Mouse (Mus musculus) granulocyte monocyte progenitor cell, adult 5-6 weeks (primary cell): ENCODE data around the gene Acsl5. TPM values are rescaled to one million over a fixed set of nuclear protein-coding genes. Genes with fewer than 3 reads are reported as not detected.

Source experiments
- ATAC-seq: replicated peaks from 2 replicates; pipeline ENCODE4 v1.8.0; 2016; ENCODE audit warnings: mild to moderate bottlenecking, moderate TSS enrichment, inconsistent platforms; ENCODE audit not compliant: poor library complexity, severe bottlenecking
- total RNA-seq, 2 experiments: library from RNA; stranded (forward) in 1 of 2; stranded (reverse) in 1 of 2; fragments of 200-712, 200-1000 nt in 1 of 2; fragments of >200 nt in 1 of 2; fragmentation: Nextera tagmentation in 1 of 2; gene quantifications; 2 replicates each; pipeline ENCODE4 v1.2.3; 2014 to 2017

Gene Acsl5
- total RNA-seq, 2 experiments from 2014 or later: 68.6 to 204 TPM

- no peak for ATAC-seq
These were observed 65.2 kb downstream of the Acsl5 start for GRCm38 (mm10) chr19:55316901-55317300.

GRCm38 (mm10) chr19:55319036-55319435 lies 67.3 kb downstream of the Acsl5 start:
- no peak for ATAC-seq

GRCm38 (mm10) chr19:55319521-55319920 lies 67.8 kb downstream of the Acsl5 start:
- ATAC-seq: no peak

- no peak for ATAC-seq
These were observed 70.9 kb downstream of the Acsl5 start for GRCm38 (mm10) chr19:55322604-55323003.

- no peak for ATAC-seq
These were observed 75.8 kb downstream of the Acsl5 start for GRCm38 (mm10) chr19:55327510-55327909.

GRCm38 (mm10) chr19:55331776-55332175 lies 80.0 kb downstream of the Acsl5 start:
- ATAC-seq: no peak

- peak; percentile 93 for ATAC-seq
These were observed 81.0 kb downstream of the Acsl5 start for GRCm38 (mm10) chr19:55332641-55333268.

GRCm38 (mm10) chr19:55335881-55336280 lies 84.1 kb downstream of the Acsl5 start:
- no peak for ATAC-seq

GRCm38 (mm10) chr19:55336441-55336840 lies 84.7 kb downstream of the Acsl5 start:
- no peak for ATAC-seq

GRCm38 (mm10) chr19:55337066-55337465 lies 85.3 kb downstream of the Acsl5 start:
- ATAC-seq: no peak

- no peak for ATAC-seq
These were observed 85.9 kb downstream of the Acsl5 start for GRCm38 (mm10) chr19:55337664-55338063.

GRCm38 (mm10) chr19:55340521-55340920 lies 88.8 kb downstream of the Acsl5 start:
- ATAC-seq: no peak

- ATAC-seq: no peak
These were observed 89.6 kb downstream of the Acsl5 start for GRCm38 (mm10) chr19:55341377-55341776.

GRCm38 (mm10) chr19:55342423-55342822 lies 90.7 kb downstream of the Acsl5 start:
- ATAC-seq: no peak

GRCm38 (mm10) chr19:55343274-55343673 lies 91.5 kb downstream of the Acsl5 start:
- no peak for ATAC-seq

Other genes with a start within 250 kb of the Acsl5 start
- gene Gpam, start 124.7 kb upstream of the Acsl5 start, total RNA-seq (2014; fragmentation: Nextera tagmentation): 7.7 and 11.0 TPM in 2 replicates
- gene Gpam, start 124.7 kb upstream of the Acsl5 start, total RNA-seq (2017): 9.0 and 10.7 TPM in 2 replicates
- not detected in 2 replicates for gene Tectb, start 71.2 kb upstream of the Acsl5 start, total RNA-seq (2014; fragmentation: Nextera tagmentation)
- gene Tectb, start 71.2 kb upstream of the Acsl5 start, total RNA-seq (2017): not detected in 2 replicates
- not detected in 2 replicates for gene Gucy2g, start 10.7 kb upstream of the Acsl5 start, total RNA-seq (2014; fragmentation: Nextera tagmentation)
- not detected in 2 replicates for gene Gucy2g, start 10.7 kb upstream of the Acsl5 start, total RNA-seq (2017)
- 58.5 and 59.7 TPM in 2 replicates for gene Zdhhc6, start 64.1 kb downstream of the Acsl5 start, total RNA-seq (2014; fragmentation: Nextera tagmentation)
- 55.1 and 67.3 TPM in 2 replicates for gene Zdhhc6, start 64.1 kb downstream of the Acsl5 start, total RNA-seq (2017)
- 30.8 and 34.4 TPM in 2 replicates for gene Vti1a, start 64.4 kb downstream of the Acsl5 start, total RNA-seq (2014; fragmentation: Nextera tagmentation)
- 29.7 and 31.2 TPM in 2 replicates for gene Vti1a, start 64.4 kb downstream of the Acsl5 start, total RNA-seq (2017)